Mouse (Mus musculus): ENCODE results near the gene Snrpd2.

DNA sequence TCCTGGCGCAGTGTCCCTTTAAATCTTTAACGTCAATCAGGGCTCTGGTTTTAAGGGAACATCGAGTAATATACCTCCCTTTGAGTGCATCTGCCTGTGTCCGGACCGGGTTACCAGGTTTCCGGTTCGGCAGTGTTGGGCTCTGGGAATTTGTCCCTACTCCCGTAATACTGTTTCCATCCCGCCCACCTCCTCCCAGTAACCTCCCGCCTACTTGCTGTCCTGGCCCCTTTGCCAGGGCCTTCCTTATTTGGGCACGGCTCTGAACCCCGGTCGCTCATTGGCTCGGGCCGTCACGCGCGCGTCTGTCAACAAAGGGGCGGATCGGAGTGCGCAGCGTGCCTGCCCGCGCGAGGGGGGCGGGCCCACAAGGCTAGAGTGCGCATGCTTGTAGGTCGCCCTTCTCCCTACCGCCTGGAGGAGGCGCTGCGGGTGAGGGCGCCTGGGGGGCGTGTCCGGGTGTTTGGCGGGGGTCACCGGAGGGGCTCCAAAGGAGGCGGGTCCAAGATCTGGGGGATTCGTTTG lies 18.1 kb upstream of the Snrpd2 start:
- TF ChIP-seq CTCF (IDR thresholded peaks at IDR 0.05; ENCODE audit: borderline replicate concordance, extremely low read depth, insufficient read depth, insufficient read length) (peak; percentile 73), POLR2A (IDR thresholded peaks at IDR 0.05; ENCODE audit: borderline replicate concordance, extremely low read depth, insufficient read depth, insufficient read length, poor library complexity, severe bottlenecking) (peak; percentile 5; the same call in 1 of the 2 replicates)

Data from brain, embryonic 14.5 days (tissue).